Mouse (Mus musculus) testis, adult 2 months (tissue): ENCODE results near the gene Bckdk. TPM values are rescaled to one million over a fixed set of nuclear protein-coding genes. Genes with fewer than 3 reads are reported as not detected.

Experiments used
- H3K27ac ChIP-seq: fragments of 200-500 bp; 2 replicates; pipeline ENCODE4 v1.5.1; 2012; ENCODE audit warnings: low read depth, low read length; ENCODE audit not compliant: control insufficient read depth, insufficient read depth
- H3K27me3 ChIP-seq: fragments of 200-500 bp; 2 replicates; pipeline ENCODE4 v1.6.1; 2012; ENCODE audit warnings: mild to moderate bottlenecking, low read length, moderate library complexity; ENCODE audit not compliant: control insufficient read depth, insufficient read depth
- H3K36me3 ChIP-seq: fragments of 200-500 bp; 2 replicates; pipeline ENCODE4 v1.6.1; 2012; ENCODE audit warnings: mild to moderate bottlenecking, low read length; ENCODE audit not compliant: control insufficient read depth, insufficient read depth
- H3K4me1 ChIP-seq: fragments of 200-500 bp; 2 replicates; pipeline ENCODE4 v1.6.1; 2012; ENCODE audit warnings: low read length; ENCODE audit not compliant: control insufficient read depth, insufficient read depth
- H3K4me3 ChIP-seq: fragments of 200-500 bp; 2 replicates; pipeline ENCODE4 v1.5.1; 2012; ENCODE audit warnings: low read depth, mild to moderate bottlenecking, low read length, moderate library complexity, mixed read lengths; ENCODE audit not compliant: control insufficient read depth
- CTCF ChIP-seq: fragments of 200-500 bp; IDR thresholded peaks from 2 replicates; pipeline ENCODE4 v1.5.1; 2012; ENCODE audit warnings: low read depth, mild to moderate bottlenecking, inconsistent platforms, low read length, moderate library complexity; ENCODE audit not compliant: control insufficient read depth, insufficient read depth, insufficient replicate concordance
- POLR2A ChIP-seq: fragments of 200-500 bp; IDR thresholded peaks from 2 replicates; pipeline ENCODE4 v1.6.1; 2012; ENCODE audit warnings: low read depth, mild to moderate bottlenecking, inconsistent platforms, low read length, moderate library complexity; ENCODE audit not compliant: control insufficient read depth
- polyA plus RNA-seq: library from polyadenylated mRNA; depleted of rRNA; stranded (reverse); fragments of >200 nt; gene quantifications from 2 replicates; pipeline ENCODE4 v1.2.3, GENCODE M21; 2012

The Bckdk gene
- polyA plus RNA-seq, 1 experiment, result 7.9 TPM

GRCm38 (mm10) chr7:127912938-127913337 is 9.1 kb downstream of the Bckdk start:
- no peaks in the 10 kb centered on the region for H3K4me1 ChIP-seq
- peaks cover 1% of the 10 kb centered on the region; the same call in 1 of the 2 replicates for H3K36me3 ChIP-seq
- TF ChIP-seq POLR2A, result no peak
- TF ChIP-seq CTCF, result no peak
- H3K27me3 ChIP-seq, result no peaks in the 10 kb centered on the region
- peak overlapping the region; percentile 92 for H3K4me3 ChIP-seq
- peak overlapping the region; percentile 13; the same call in 1 of the 2 replicates for H3K27ac ChIP-seq

- Histone ChIP-seq H3K4me1 (no peaks in the 10 kb centered on the region), H3K4me3 (no peak overlapping the region), H3K36me3 (peaks cover 1% of the 10 kb centered on the region; the same call in 1 of the 2 replicates), H3K27me3 (no peaks in the 10 kb centered on the region), H3K27ac (no peak overlapping the region)
- no peak for TF ChIP-seq POLR2A
- no peak for TF ChIP-seq CTCF
These were observed 11.4 kb downstream of the Bckdk start for GRCm38 (mm10) chr7:127915293-127915692.

- peaks cover 1% of the 10 kb centered on the region; the same call in 1 of the 2 replicates for H3K36me3 ChIP-seq
These were observed 14.3 kb downstream of the Bckdk start for GRCm38 (mm10) chr7:127918203-127918602.

GRCm38 (mm10) chr7:127919290-127919689 is 15.4 kb downstream of the Bckdk start:
- no peaks in the 10 kb centered on the region for H3K27me3 ChIP-seq
- peaks cover 5% of the 10 kb centered on the region for H3K4me1 ChIP-seq
- TF ChIP-seq POLR2A (no peak), CTCF (peak; percentile 1; the same call in 1 of the 2 replicates)
- no peak overlapping the region for H3K4me3 ChIP-seq
- H3K27ac ChIP-seq, result no peak overlapping the region
- peaks cover 1% of the 10 kb centered on the region for H3K36me3 ChIP-seq

More at GRCm38 (mm10) chr7:127918203-127918602, 14.3 kb downstream of the Bckdk start:
- no peaks in the 10 kb centered on the region for H3K27me3 ChIP-seq
- TF ChIP-seq POLR2A (no peak), CTCF (no peak)
- no peak overlapping the region for H3K27ac ChIP-seq
- H3K4me1 ChIP-seq, result no peaks in the 10 kb centered on the region
- H3K4me3 ChIP-seq, result no peak overlapping the region

GRCm38 (mm10) chr7:127921516-127921915 is 17.6 kb downstream of the Bckdk start:
- H3K36me3 ChIP-seq, result peaks cover 2% of the 10 kb centered on the region

GRCm38 (mm10) chr7:127922451-127923275 is 18.8 kb downstream of the Bckdk start:
- Histone ChIP-seq H3K36me3 (peaks cover 2% of the 10 kb centered on the region), H3K27ac (no peak overlapping the region), H3K4me3 (no peak overlapping the region)

More at GRCm38 (mm10) chr7:127921516-127921915, 17.6 kb downstream of the Bckdk start:
- Histone ChIP-seq H3K27me3 (no peaks in the 10 kb centered on the region), H3K27ac (no peak overlapping the region), H3K4me1 (peaks cover 5% of the 10 kb centered on the region), H3K4me3 (no peak overlapping the region)
- TF ChIP-seq POLR2A (no peak), CTCF (no peak)

GRCm38 (mm10) chr7:127923714-127924113 is 19.8 kb downstream of the Bckdk start:
- Histone ChIP-seq H3K27ac (no peak overlapping the region), H3K36me3 (peaks cover 2% of the 10 kb centered on the region), H3K4me3 (no peak overlapping the region), H3K4me1 (peaks cover 7% of the 10 kb centered on the region), H3K27me3 (no peaks in the 10 kb centered on the region)
- TF ChIP-seq POLR2A, result no peak
- no peak for TF ChIP-seq CTCF

More at GRCm38 (mm10) chr7:127922451-127923275, 18.8 kb downstream of the Bckdk start:
- no peaks in the 10 kb centered on the region for H3K27me3 ChIP-seq
- H3K4me1 ChIP-seq, result peaks cover 5% of the 10 kb centered on the region
- no peak for TF ChIP-seq CTCF
- no peak for TF ChIP-seq POLR2A

- Histone ChIP-seq H3K27me3 (no peaks in the 10 kb centered on the region), H3K4me3 (no peak overlapping the region), H3K4me1 (peaks cover 18% of the 10 kb centered on the region), H3K27ac (no peak overlapping the region), H3K36me3 (peaks cover 2% of the 10 kb centered on the region)
- no peak for TF ChIP-seq POLR2A
- no peak for TF ChIP-seq CTCF
These were observed 21.4 kb downstream of the Bckdk start for GRCm38 (mm10) chr7:127925252-127925651.
